ENCODE assay signal across 8 mouse cellular contexts in the genomic region with DNA sequence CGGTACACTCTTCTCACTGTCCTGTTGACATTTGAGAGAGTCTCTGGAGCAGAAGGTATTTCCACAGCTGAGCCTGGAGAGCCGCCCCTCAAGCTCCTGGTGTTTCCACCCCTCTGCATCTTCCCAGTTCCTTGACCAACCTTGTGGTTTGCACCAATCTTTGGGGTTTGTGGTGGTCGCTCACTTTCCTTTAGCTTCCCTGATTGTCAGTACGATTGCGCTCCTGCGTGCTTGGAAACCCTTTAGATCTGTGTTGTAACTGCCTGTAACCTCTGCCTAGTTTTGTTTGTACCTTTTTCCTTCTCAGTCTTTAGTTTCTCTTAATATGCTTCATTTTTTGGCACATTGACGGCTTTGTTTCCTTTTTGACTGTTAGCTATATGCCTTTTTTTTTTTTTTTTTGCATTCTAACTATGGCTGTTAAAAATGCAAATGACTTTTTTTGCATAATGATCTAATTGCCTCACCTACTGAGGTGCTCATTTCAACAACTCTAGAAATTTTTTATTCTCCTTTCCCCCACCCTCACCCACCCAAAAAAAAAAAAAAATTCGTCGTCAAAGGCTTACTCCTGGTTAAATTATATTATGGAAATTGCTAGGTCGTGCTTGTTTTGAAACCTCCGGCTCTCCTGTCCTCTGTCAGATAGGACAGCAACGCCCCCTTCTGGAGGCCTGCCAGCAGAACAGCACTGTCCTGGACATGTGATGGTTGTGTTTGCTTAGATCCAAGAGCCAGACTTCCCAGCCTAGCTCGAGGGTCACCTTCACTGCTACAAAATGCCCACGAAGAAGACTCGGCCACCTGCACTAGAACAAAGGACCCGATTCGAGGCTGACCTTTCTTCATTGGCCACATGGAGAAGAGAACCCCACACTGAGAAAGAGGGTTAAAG. TPM values are rescaled to one million over a fixed set of nuclear protein-coding genes. Genes with fewer than 3 reads are reported as not detected.
DNase-seq lines count a peak whose midpoint lies in the region; ATAC-seq lines count a peak whose summit lies in the region.

No protein-coding gene starts in this region.

- no peaks in the 10 kb centered on the region for H3K36me3 ChIP-seq in heart, embryonic 11.5 days (ENCODE audit: control insufficient read depth, insufficient read depth, low read length)
- no peaks in the 10 kb centered on the region for H3K36me3 ChIP-seq in forebrain, embryonic 11.5 days (ENCODE audit: control insufficient read depth, insufficient read depth, low read length)
- no peaks in the 10 kb centered on the region for H3K36me3 ChIP-seq in limb, embryonic 11.5 days (ENCODE audit: control insufficient read depth, insufficient read depth, low read length)

- peaks cover 18% of the 10 kb centered on the region for H3K4me1 ChIP-seq in heart, embryonic 11.5 days (ENCODE audit: control insufficient read depth, insufficient read depth, low read length)
- 0 out of 2 replicates have a peak, but pooled peaks cover 2% of the 10 kb centered on the region for H3K4me1 ChIP-seq in forebrain, embryonic 11.5 days (replicated peaks; ENCODE audit: control insufficient read depth, insufficient read depth, low read length)
- H3K4me1 ChIP-seq in limb, embryonic 11.5 days (ENCODE audit: control insufficient read depth, insufficient read depth, low read length), result peaks cover 13% of the 10 kb centered on the region

- ATAC-seq in heart, embryonic 11.5 days (replicated peaks; ENCODE audit: insufficient number of reproducible peaks, low FRiP score, low TSS enrichment), result no peak
- ATAC-seq in forebrain, embryonic 11.5 days (replicated peaks; ENCODE audit: low FRiP score), result peak; percentile 67; the same call in 1 of the 2 replicates
- 0 out of 2 replicates have a peak, but pooled peaks have one; percentile 48 for ATAC-seq in limb, embryonic 11.5 days (ENCODE audit: insufficient number of reproducible peaks, low FRiP score, low TSS enrichment, low read depth)

- 37% methylated on average over 17 of the region's 17 CpGs for WGBS in heart, embryonic 11.5 days (ENCODE audit: insufficient replicate concordance)
- WGBS in forebrain, embryonic 11.5 days, result 53% methylated on average over 17 of the region's 17 CpGs
- 49% methylated on average over 17 of the region's 17 CpGs for WGBS in limb, embryonic 11.5 days

- intact Hi-C loops in heart, postnatal 36 days (cut with DNase I), result loop anchor here (2.0 to 5.0 kb wide), 2 partner anchors 107 to 142 kb away; partner anchors contain the start of gene Atl2

- H3K9ac ChIP-seq in heart, embryonic 11.5 days (ENCODE audit: low read depth, low read length), result no peak overlapping the region
- H3K9ac ChIP-seq in forebrain, embryonic 11.5 days (ENCODE audit: low read length), result no peak overlapping the region
- no peak overlapping the region for H3K9ac ChIP-seq in limb, embryonic 11.5 days (ENCODE audit: low read length)

- no peaks in the 10 kb centered on the region for H3K27me3 ChIP-seq in heart, embryonic 11.5 days (ENCODE audit: control insufficient read depth, insufficient read depth, low read length)
- no peaks in the 10 kb centered on the region for H3K27me3 ChIP-seq in forebrain, embryonic 11.5 days (ENCODE audit: control insufficient read depth, insufficient read depth, low read length)
- H3K27me3 ChIP-seq in limb, embryonic 11.5 days (ENCODE audit: control insufficient read depth, insufficient read depth, low read length), result no peaks in the 10 kb centered on the region

- H3K27ac ChIP-seq in heart, embryonic 11.5 days (ENCODE audit: low read depth, low read length), result no peak overlapping the region
- no peak overlapping the region for H3K27ac ChIP-seq in forebrain, embryonic 11.5 days (ENCODE audit: low read depth, low read length)
- no peak overlapping the region for H3K27ac ChIP-seq in limb, embryonic 11.5 days (replicated peaks; ENCODE audit: low read depth, low read length)

- peak; percentile 76 to 86 for DNase-seq in heart, adult 18-20 months
- DNase-seq in adrenal gland, postnatal 36 days, result peak; percentile 92 to 93
- DNase-seq in forebrain, embryonic 11.5 days (ENCODE audit: low spot score), result peak; percentile 70
- peak; percentile 67 to 78 for DNase-seq in heart, postnatal 36 days
- DNase-seq in limb, embryonic 11.5 days (ENCODE audit: low spot score), result peak; percentile 81
- DNase-seq in naive thymus-derived CD4-positive, alpha-beta T cell, adult 2 months (ENCODE audit: low read depth), result peak; percentile 81
- peak; percentile 92 for DNase-seq in testis, postnatal 10 days (ENCODE audit: low spot score)

- H3K9me3 ChIP-seq in heart, embryonic 11.5 days (replicated peaks; ENCODE audit: control insufficient read depth, low read length), result no peaks in the 10 kb centered on the region
- H3K9me3 ChIP-seq in forebrain, embryonic 11.5 days (ENCODE audit: control insufficient read depth, low read length), result no peaks in the 10 kb centered on the region
- H3K9me3 ChIP-seq in limb, embryonic 11.5 days (ENCODE audit: control insufficient read depth, low read length), result no peaks in the 10 kb centered on the region

- H3K4me2 ChIP-seq in heart, embryonic 11.5 days, result no peak overlapping the region
- H3K4me2 ChIP-seq in forebrain, embryonic 11.5 days (ENCODE audit: low read depth, low read length, severe bottlenecking), result no peak overlapping the region
- H3K4me2 ChIP-seq in limb, embryonic 11.5 days (ENCODE audit: low read depth, severe bottlenecking), result no peak overlapping the region

- H3K4me3 ChIP-seq in heart, embryonic 11.5 days (ENCODE audit: low read depth, low read length), result no peak overlapping the region
- H3K4me3 ChIP-seq in forebrain, embryonic 11.5 days (ENCODE audit: low read depth, low read length), result no peak overlapping the region
- H3K4me3 ChIP-seq in limb, embryonic 11.5 days (ENCODE audit: low read depth, low read length), result no peak overlapping the region

RNA-seq across cellular contexts. Expression of gene Hnrnpll, which starts 57.5 kb away (rescaled TPM):
- total RNA-seq in heart, adult 18-20 months (2021), result 10 to 100 TPM; 22.9 TPM
- 51.5 and 53.4 TPM in 2 replicates for polyA plus RNA-seq in heart, embryonic 11.5 days (2014; fragmentation: Nextera tagmentation; extraction: Ambion mirVana)
- 10 to 100 TPM; 45.7 to 51.8 TPM for total RNA-seq in adrenal gland, postnatal 36 days (2021)
- polyA plus RNA-seq in forebrain, embryonic 11.5 days (2014; fragmentation: Nextera tagmentation; extraction: Ambion mirVana), result 127 TPM in 2 replicates
- total RNA-seq in heart, postnatal 36 days (2021), result 10 to 100 TPM; 21.0 to 24.5 TPM
- polyA plus RNA-seq in limb, embryonic 11.5 days (2014; fragmentation: Nextera tagmentation; extraction: Ambion mirVana), result 118 TPM in 2 replicates
